Mouse (Mus musculus) midbrain, embryonic 14.5 days (tissue): Measurements from ENCODE around the gene Ndufaf2. TPM values are rescaled to one million over a fixed set of nuclear protein-coding genes. Genes with fewer than 3 reads are reported as not detected.

Experiments used
- ATAC-seq: fragments of 200-750 bp; cut with Nextera tagmentation; 2 replicates; pipeline ENCODE4 v1.8.0; 2017; ENCODE audit warnings: moderate number of reproducible peaks, moderate library complexity; ENCODE audit not compliant: low FRiP score, low TSS enrichment
- DNase-seq: peaks from one replicate; pipeline ENCODE4 v3.0.0-alpha.2; 2015
- H3K27ac ChIP-seq: fragments of 300-500 bp; sonication (generic); replicated peaks from 2 replicates; pipeline ENCODE4 v1.5.1; 2014; ENCODE audit warnings: mild to moderate bottlenecking, low read depth, low read length, moderate library complexity
- H3K27me3 ChIP-seq: fragments of 300-500 bp; sonication (generic); 2 replicates; pipeline ENCODE4 v1.6.1; 2014; ENCODE audit warnings: low read length, control low read depth, mixed read lengths; ENCODE audit not compliant: control insufficient read depth, insufficient read depth
- H3K36me3 ChIP-seq: fragments of 300-500 bp; sonication (generic); 2 replicates; pipeline ENCODE4 v1.6.1; 2014; ENCODE audit warnings: low read length, control low read depth; ENCODE audit not compliant: control insufficient read depth, insufficient read depth
- H3K4me1 ChIP-seq: fragments of 300-500 bp; sonication (generic); 2 replicates; pipeline ENCODE4 v1.6.1; 2014; ENCODE audit warnings: mild to moderate bottlenecking, antibody characterized with exemption, low read length, control low read depth; ENCODE audit not compliant: control insufficient read depth, insufficient read depth
- H3K4me2 ChIP-seq: fragments of 300-500 bp; sonication (generic); 2 replicates; pipeline ENCODE4 v1.6.1; 2014; ENCODE audit warnings: mild to moderate bottlenecking, low read length, moderate library complexity
- H3K4me3 ChIP-seq: fragments of 300-500 bp; sonication (generic); replicated peaks from 2 replicates; pipeline ENCODE4 v1.5.1; 2014; ENCODE audit warnings: low read depth, low read length
- H3K9ac ChIP-seq: fragments of 300-500 bp; sonication (generic); replicated peaks from 2 replicates; pipeline ENCODE4 v1.6.1; 2014; ENCODE audit warnings: mild to moderate bottlenecking, low read length, moderate library complexity
- H3K9me3 ChIP-seq: fragments of 300-500 bp; sonication (generic); 2 replicates; pipeline ENCODE4 v1.6.1; 2016; ENCODE audit warnings: low read length, control low read depth, mixed read lengths; ENCODE audit not compliant: control insufficient read depth
- WGBS: fragments of 180-500 bp; shearing (Covaris S2); extraction: QIAGEN DNeasy Blood & Tissue Kit; methylation state at CpG from one replicate; pipeline ENCODE4 v1.1.7; 2014; 5-methylcytosine and 5-hydroxymethylcytosine counted together
- polyA plus RNA-seq: library from polyadenylated mRNA; unstranded; fragments of >200 nt; fragmentation: Nextera tagmentation; extraction: Ambion mirVana; gene quantifications from 2 replicates; pipeline ENCODE4 v1.2.1, GENCODE M21; 2014

Ndufaf2 gene
- polyA plus RNA-seq, 1 experiment from 2014 or later, result 64.3 TPM

DNA sequence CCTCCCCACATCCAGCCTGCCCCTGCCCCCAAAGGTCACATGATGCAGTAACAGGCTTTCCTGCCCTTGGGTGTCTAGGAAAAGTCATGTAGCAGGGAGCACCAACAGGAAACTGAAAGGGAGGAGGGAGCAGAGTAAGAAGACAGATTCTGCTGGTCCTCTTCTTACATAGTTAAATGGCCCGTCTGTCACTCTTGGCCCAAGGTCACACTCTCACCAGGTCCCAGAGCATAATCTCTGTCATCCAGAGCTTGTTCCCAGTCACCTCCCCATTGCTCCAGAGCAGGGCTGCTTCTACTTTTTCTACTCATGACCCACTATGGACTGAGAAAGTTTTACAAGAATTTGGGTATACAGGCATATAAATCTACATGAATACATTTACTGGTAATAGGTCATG lies 40.2 kb downstream of the Ndufaf2 start:
- no peaks in the 10 kb centered on the region for H3K9me3 ChIP-seq
- peaks cover 13% of the 10 kb centered on the region for H3K4me1 ChIP-seq
- DNase-seq (no peak), ATAC-seq (no peak)
- no peak overlapping the region for H3K27ac ChIP-seq
- no peak overlapping the region for H3K4me2 ChIP-seq
- no peak overlapping the region for H3K4me3 ChIP-seq
- H3K27me3 ChIP-seq, result no peaks in the 10 kb centered on the region
- no peaks in the 10 kb centered on the region for H3K36me3 ChIP-seq
- 73% methylated on average over 1 of the region's 1 CpGs for WGBS
- H3K9ac ChIP-seq, result no peak overlapping the region

DNA sequence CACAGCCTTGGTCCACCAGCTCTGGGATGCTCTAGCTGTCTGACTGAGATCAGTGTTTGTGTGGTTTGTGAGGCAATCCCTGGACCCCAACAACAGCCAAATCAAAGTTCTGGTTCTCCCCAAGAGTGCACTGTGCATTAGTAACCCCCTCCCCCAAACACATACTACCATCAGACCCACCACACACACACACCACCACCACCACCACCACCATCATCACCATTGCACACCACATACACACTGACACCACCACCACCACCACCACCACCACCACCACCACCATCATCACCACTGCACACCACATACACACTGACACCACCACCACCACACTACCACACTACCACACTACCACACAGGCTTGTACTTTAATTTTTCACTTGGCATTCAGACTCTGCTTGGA lies 40.8 kb downstream of the Ndufaf2 start:
- Histone ChIP-seq H3K9me3 (no peaks in the 10 kb centered on the region), H3K4me2 (no peak overlapping the region), H3K4me3 (no peak overlapping the region), H3K9ac (no peak overlapping the region), H3K4me1 (peaks cover 8% of the 10 kb centered on the region), H3K27ac (no peak overlapping the region), H3K27me3 (no peaks in the 10 kb centered on the region), H3K36me3 (no peaks in the 10 kb centered on the region)
- ATAC-seq (no peak), DNase-seq (no peak)

- ATAC-seq, result no peak
- 65% methylated on average over 3 of the region's 3 CpGs for WGBS
- no peak for DNase-seq
Observed at GRCm38 (mm10) chr13:108114257-108114656, 44.2 kb downstream of the Ndufaf2 start.

DNA sequence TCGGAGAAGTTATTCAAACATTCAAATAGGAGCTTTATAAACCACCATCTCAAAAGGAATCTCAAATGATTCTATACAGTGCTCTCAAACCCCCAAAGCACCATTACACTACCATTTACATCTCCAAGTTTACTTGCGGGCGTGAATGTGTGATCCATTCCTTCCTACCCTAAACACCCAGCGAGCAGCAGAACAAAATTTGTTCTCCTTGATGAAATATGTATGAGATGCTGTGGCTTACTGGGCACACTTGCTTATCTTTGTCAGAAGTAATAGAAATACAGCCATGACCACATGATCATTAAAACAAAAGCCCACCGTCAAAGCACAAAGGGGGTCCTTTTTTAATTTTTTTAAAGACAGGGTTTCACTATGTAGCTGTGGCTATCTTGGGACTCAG lies 44.9 kb downstream of the Ndufaf2 start:
- Histone ChIP-seq H3K9ac (no peak overlapping the region), H3K4me1 (no peaks in the 10 kb centered on the region), H3K27me3 (no peaks in the 10 kb centered on the region), H3K27ac (no peak overlapping the region), H3K4me2 (no peak overlapping the region), H3K9me3 (no peaks in the 10 kb centered on the region), H3K36me3 (no peaks in the 10 kb centered on the region), H3K4me3 (no peak overlapping the region)
- 74% methylated on average over 5 of the region's 5 CpGs for WGBS
- ATAC-seq, result no peak
- DNase-seq, result no peak

More at GRCm38 (mm10) chr13:108114257-108114656, 44.2 kb downstream of the Ndufaf2 start:
- Histone ChIP-seq H3K27ac (no peak overlapping the region), H3K36me3 (no peaks in the 10 kb centered on the region), H3K27me3 (no peaks in the 10 kb centered on the region), H3K4me3 (no peak overlapping the region), H3K4me1 (no peaks in the 10 kb centered on the region), H3K9ac (no peak overlapping the region), H3K9me3 (no peaks in the 10 kb centered on the region), H3K4me2 (no peak overlapping the region)

- H3K4me3 ChIP-seq, result no peak overlapping the region
- no peaks in the 10 kb centered on the region for H3K4me1 ChIP-seq
- ATAC-seq (no peak), DNase-seq (no peak)
- H3K9ac ChIP-seq, result no peak overlapping the region
- H3K36me3 ChIP-seq, result no peaks in the 10 kb centered on the region
- 93% methylated on average over 6 of the region's 6 CpGs for WGBS
- no peaks in the 10 kb centered on the region for H3K27me3 ChIP-seq
- no peak overlapping the region for H3K27ac ChIP-seq
- H3K9me3 ChIP-seq, result no peaks in the 10 kb centered on the region
- H3K4me2 ChIP-seq, result no peak overlapping the region
Observed at GRCm38 (mm10) chr13:108110929-108111328, 47.5 kb downstream of the Ndufaf2 start.

DNA sequence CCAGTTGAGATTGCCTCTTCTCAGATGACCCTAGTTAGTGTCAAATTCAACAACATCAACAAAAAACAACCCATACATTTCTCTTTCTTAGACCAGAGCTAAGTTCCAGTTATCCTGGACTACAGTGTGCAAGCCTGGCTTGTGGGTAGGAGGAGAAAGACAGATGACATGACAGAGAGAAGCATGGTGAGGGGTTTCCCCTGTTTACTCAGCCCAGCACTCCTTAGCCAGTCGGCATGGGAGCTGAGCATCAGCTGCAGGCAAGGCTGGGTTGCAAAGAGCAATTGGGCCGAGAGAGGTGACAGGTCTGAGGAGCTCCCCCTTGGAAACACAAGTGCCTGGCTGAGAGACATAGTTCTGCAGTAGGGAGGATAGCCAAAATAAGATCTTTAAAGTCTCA lies 57.7 kb downstream of the Ndufaf2 start:
- Histone ChIP-seq H3K27me3 (no peaks in the 10 kb centered on the region), H3K9ac (no peak overlapping the region)

GRCm38 (mm10) chr13:108096446-108096845 lies 62.0 kb downstream of the Ndufaf2 start:
- ATAC-seq, result no peak
- no peaks in the 10 kb centered on the region for H3K27me3 ChIP-seq
- no peaks in the 10 kb centered on the region for H3K36me3 ChIP-seq
- H3K4me3 ChIP-seq, result no peak overlapping the region
- no peak overlapping the region for H3K9ac ChIP-seq
- H3K4me1 ChIP-seq, result no peaks in the 10 kb centered on the region
- no peaks in the 10 kb centered on the region for H3K9me3 ChIP-seq
- no peak overlapping the region for H3K4me2 ChIP-seq
- no peak overlapping the region for H3K27ac ChIP-seq
- DNase-seq, result no peak
- 90% methylated on average over 7 of the region's 7 CpGs for WGBS

More for the DNA sequence above, 57.7 kb downstream of the Ndufaf2 start:
- no peaks in the 10 kb centered on the region for H3K9me3 ChIP-seq
- no peak for ATAC-seq
- no peaks in the 10 kb centered on the region for H3K36me3 ChIP-seq
- no peak overlapping the region for H3K4me3 ChIP-seq
- H3K4me1 ChIP-seq, result no peaks in the 10 kb centered on the region
- no peak overlapping the region for H3K27ac ChIP-seq
- 59% methylated on average over 2 of the region's 2 CpGs for WGBS
- no peak for DNase-seq
- H3K4me2 ChIP-seq, result no peak overlapping the region

GRCm38 (mm10) chr13:108095617-108096016 lies 62.8 kb downstream of the Ndufaf2 start:
- no peaks in the 10 kb centered on the region for H3K9me3 ChIP-seq
- DNase-seq, result peak; percentile 10
- H3K4me1 ChIP-seq, result no peaks in the 10 kb centered on the region
- no peaks in the 10 kb centered on the region for H3K27me3 ChIP-seq
- whole genome bisulfite sequencing, result 86% methylated on average over 7 of the region's 7 CpGs
- H3K4me2 ChIP-seq, result no peak overlapping the region
- H3K4me3 ChIP-seq, result no peak overlapping the region
- H3K36me3 ChIP-seq, result no peaks in the 10 kb centered on the region
- H3K27ac ChIP-seq, result no peak overlapping the region
- no peak overlapping the region for H3K9ac ChIP-seq
- no peak for ATAC-seq

GRCm38 (mm10) chr13:108094681-108095080 lies 63.7 kb downstream of the Ndufaf2 start:
- 95% methylated on average over 5 of the region's 5 CpGs for WGBS
- no peaks in the 10 kb centered on the region for H3K4me1 ChIP-seq
- no peak overlapping the region for H3K9ac ChIP-seq
- no peak overlapping the region for H3K4me2 ChIP-seq
- no peak overlapping the region for H3K4me3 ChIP-seq
- no peak overlapping the region for H3K27ac ChIP-seq
- DNase-seq (no peak), ATAC-seq (no peak)
- H3K9me3 ChIP-seq, result no peaks in the 10 kb centered on the region
- no peaks in the 10 kb centered on the region for H3K36me3 ChIP-seq
- no peaks in the 10 kb centered on the region for H3K27me3 ChIP-seq
